Mouse (Mus musculus) lung, adult 18-20 months (tissue): ENCODE data around the gene 1110008P14Rik.

Experiments
- DNase-seq, 2 experiments: peaks; one replicate each; pipeline ENCODE4 v3.0.0; 2022; ENCODE audit warnings: mixed read lengths in 2 of 2

1110008P14Rik gene

GRCm38 (mm10) chr2:32381775-32382223, at the start of gene 1110008P14Rik:
Gene 1110008P14Rik, minus strand, starts transcription at chr2:32381938.
- peak; percentile 94 to 97 for DNase-seq

GRCm38 (mm10) chr2:32430701-32431676, 49.3 kb upstream of the 1110008P14Rik start:
- DNase-seq = peak; percentile 59 to 65

DNA sequence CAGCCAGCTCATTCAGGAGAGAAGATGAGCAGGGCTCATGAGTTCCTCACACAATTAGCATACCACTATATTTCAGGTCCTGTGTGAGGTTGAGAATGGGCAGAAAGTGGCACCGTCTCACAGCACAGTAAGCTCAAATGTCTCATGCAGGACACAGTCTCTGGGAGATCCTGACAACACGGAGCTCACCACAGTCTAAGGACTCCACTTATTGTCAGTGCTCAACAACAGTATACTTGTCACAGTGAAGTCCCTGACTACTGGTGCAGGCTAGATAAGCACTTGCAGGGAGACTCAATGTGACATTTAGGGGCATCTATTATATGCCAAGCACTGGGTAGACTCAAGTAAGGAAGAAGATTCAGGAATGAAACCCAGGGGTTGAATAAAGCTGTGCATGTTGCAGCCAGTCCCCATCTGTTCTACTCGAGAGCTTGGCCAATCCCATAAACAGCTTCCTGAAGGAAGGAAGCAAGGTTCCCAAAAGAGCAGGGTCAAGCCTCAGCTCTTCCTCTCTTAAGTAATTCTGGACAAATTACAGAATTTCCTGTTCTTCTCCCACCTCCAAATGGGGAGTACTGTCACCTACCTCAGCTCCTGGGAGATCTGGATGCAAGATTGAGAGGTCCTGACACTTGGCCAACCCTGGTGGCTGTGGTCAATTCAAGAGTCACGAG, 47.6 kb upstream of the 1110008P14Rik start:
- no peak for DNase-seq

DNA sequence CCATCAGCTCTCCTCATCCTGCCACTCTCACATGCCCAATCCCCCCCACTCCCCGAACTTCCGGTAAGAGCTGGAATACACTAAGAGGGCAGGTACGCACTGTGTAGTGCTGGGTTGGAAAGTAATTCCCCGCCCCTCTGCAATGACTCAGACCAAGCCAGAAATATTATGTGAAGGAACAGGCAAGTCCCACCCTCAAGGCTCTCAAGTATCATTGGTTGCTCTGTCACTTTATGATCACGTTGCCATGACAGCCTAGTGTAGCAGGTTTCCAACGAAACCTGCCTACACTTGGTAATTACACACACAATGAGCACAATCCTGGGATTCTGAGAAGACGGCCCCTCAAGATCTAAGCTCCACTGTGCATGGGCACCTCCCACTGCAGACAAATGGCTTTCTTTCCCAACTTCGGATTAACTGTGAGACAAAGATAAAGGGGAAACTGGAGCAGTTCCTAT, 46.6 kb upstream of the 1110008P14Rik start:
- DNase-seq = peak; percentile 72 to 87

GRCm38 (mm10) chr2:32427720-32428119, 46.0 kb upstream of the 1110008P14Rik start:
- DNase-seq = no peak

- no peak for DNase-seq
Observed at GRCm38 (mm10) chr2:32426141-32426540, 44.4 kb upstream of the 1110008P14Rik start.

DNA sequence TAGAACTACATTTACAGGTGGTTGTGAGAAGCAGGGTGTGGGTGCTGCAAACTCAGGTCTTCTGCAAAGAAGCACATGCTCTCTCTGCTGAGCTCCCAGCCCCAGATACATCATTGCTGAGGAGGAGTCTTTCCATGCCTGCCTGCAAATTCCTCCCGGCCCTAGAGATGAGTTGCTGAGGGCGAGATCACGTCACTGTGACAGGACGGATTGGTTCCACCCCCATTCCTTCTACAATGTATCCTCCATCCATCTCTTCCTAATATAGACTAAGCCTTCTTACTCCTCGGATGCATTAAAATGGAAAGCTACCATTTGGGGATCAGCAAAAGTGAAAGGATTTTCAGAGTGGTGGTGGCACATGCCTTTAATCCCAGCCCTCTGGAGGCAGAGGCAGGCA, 43.8 kb upstream of the 1110008P14Rik start:
- no peak for DNase-seq

DNA sequence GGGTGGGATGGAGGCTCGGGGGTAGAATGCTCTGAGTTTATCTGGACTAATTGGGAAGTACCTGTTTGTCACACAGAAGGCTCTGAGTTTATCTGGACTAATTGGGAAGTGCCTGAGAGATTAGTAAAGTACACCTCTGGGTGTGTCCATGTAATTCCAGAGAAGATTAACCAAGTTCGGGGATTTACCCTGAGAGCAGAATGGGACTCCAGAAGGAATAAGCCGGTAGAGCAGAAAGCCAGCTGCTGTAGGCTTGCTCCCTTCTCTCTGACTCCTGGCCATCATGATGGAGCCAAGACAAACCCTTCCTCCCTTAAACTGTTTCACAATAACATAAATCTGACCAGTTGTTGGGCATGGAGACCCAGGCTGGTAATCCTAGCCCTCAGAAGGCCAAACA, 43.1 kb upstream of the 1110008P14Rik start:
- no peak for DNase-seq

DNA sequence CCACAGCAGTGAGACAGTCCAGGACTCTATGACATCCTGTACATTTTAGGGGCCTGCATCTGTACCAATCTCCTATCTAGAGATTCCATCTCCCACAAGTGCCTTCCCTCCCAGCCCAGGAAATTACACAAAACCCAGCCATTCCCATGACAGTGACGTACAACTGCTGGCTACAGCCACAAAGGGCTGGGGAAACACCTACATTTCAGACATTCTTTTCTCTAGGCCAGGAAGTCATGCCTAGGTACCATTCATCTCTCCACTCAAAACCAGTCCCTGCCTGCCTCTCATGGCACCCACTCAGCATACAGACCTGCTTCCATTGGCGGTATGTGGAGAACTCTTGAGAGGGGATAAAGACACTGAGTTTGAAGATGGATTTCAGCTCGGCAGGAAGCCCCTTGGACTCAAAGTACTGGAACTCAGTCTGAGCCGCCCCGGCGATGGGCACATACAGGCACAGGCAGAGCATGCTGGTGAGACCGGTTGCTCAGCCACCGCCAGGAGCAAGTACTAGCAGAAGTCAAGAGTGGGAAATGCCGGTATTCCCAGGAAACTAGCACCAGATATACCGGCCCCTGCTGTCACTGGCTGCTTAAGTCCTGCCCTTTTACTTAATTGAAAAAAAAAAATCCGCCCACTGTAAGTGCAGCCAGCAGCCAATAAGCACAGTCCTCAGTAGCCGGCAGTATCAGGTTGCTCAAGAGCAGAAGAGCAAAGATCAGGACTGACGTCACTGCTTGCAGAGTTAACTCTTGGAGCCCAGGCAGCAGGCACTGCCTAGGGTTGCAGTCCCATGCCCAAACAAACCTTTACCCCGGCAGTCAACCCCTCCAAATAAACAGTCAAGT, 42.0 kb upstream of the 1110008P14Rik start:
- DNase-seq = peak; percentile 86 to 90

- no peak for DNase-seq
Observed at GRCm38 (mm10) chr2:32421851-32422251, 40.1 kb upstream of the 1110008P14Rik start.

GRCm38 (mm10) chr2:32420647-32421046, 38.9 kb upstream of the 1110008P14Rik start:
- no peak for DNase-seq

GRCm38 (mm10) chr2:32420066-32420608, 38.4 kb upstream of the 1110008P14Rik start:
- no peak for DNase-seq

GRCm38 (mm10) chr2:32419359-32419758, 37.6 kb upstream of the 1110008P14Rik start:
- peak; percentile 87 to 91 for DNase-seq

DNA sequence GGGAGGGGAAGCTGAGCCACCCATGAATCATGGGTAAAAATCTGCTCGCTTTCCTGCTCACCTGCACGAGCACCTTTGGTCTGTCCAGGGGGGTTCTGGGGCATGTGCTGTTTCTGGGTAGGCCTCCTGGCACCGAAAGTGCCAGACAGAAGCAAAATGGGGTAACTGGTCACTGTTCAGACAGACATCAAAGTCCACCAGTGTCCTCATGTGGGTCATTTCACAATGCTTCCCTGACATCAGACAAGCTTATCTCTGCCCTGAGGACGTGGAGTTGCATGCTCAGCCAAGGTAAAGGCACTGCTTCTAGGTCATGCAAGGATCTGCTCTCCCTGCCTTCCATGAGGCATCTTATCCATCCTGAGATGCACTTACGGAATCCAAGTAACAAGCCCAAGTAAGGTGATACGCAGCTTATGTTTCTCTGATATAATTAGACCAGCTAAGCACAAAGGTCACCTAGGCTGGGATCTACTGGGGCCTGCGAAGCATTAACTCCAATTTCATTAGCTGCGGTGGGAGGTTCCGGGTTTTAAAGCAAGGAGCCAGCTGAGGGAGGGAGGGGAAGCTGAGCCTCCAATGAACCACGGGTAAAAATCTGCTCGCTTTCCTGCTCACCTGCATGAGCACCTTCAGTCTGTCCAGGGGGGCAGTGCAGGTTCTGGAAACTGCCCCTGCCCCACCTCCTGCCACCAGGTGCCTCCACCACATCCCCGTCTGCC, 36.9 kb upstream of the 1110008P14Rik start:
- no peak for DNase-seq

GRCm38 (mm10) chr2:32417486-32417885, 35.7 kb upstream of the 1110008P14Rik start:
- no peak for DNase-seq

- DNase-seq = no peak
Observed at GRCm38 (mm10) chr2:32416556-32416955, 34.8 kb upstream of the 1110008P14Rik start.

DNA sequence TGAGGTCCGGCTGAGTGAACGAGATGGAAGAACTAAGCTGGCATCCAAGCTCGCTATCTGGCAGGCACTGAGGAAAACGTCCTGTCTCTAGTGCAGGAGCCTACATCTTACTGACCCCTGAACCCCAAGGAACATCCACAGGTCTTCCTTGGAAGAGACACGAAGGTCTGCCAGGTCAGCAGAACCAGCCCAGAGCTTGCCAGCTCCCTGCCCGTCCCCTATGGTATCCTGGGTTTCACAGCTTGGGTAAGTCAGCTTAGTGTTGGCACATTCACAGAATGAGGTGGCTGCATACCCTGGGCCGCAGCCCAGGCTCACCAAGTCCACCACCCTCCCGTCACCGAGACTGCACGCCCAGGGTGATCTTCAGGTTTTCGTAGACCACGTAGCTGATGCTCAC, 34.1 kb upstream of the 1110008P14Rik start:
- DNase-seq = no peak

- peak in 1 of 2 experiments; percentile 56 for DNase-seq
Observed at GRCm38 (mm10) chr2:32413936-32414335, 32.2 kb upstream of the 1110008P14Rik start.

DNA sequence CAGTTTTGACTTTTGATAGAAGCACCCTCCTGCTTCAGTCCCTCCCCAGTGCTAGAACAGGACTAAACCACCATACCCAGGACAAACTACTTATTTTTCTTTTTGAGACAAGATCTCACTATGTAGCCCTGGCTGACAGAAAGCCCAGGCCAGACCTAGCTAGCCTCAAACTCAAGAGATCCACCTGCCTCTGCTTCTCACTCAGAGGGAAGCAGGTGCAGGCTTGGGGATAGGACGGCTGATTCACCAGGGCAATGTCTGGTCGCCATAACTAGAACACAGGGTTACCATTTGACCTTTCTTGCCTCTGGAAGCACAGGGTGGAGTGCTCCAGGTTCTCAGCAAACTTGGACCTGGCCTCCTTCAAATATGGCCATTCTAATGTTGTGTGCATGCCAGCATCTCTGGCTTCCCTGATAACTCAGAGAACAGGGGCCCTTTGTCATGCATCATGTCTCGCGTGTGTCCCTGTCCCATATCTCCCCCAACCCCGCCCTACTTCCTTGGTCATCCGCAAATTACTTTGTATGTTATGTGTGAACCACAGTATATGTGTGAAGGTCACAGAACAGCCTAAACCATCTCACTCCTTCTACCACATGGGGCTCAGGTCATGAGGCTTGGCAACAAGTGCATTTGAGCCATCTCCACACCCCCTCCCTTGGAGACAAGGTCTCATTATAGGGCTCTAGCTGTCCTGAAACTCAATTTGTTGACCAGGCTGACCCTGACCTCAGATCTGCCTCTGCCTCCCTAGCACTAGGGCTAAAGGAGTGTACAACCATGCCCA, 31.2 kb upstream of the 1110008P14Rik start:
- DNase-seq = no peak

DNA sequence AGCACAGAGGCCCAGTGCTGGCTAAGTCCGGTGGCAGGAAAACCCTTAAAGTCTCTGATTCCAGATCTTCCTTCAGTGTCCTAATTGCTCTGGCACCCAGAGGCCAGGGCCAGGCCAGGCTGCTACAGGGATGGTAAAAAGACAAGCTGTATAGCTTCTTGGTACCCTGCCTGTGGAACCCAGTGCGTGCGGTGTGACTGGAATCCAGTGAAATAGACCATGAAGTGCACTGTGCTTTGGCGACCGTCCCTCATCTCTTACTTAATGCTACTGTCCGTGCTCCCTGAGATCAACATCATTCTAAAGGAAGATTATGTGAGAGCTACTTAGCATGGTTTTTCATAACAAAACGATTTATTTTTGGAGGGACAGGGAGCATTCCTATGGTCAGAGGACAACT, 29.7 kb upstream of the 1110008P14Rik start:
- DNase-seq = no peak
